Mouse (Mus musculus) lung, postnatal 0 days (tissue): ENCODE measurements around the gene Ccl3. TPM values are rescaled to one million over a fixed set of nuclear protein-coding genes. Genes with fewer than 3 reads are reported as not detected.

Source experiments
- ATAC-seq: fragments of 200-750 bp; cut with Nextera tagmentation; 2 replicates; pipeline ENCODE4 v1.8.0; 2017; ENCODE audit warnings: moderate library complexity
- DNase-seq: peaks from one replicate; pipeline ENCODE4 v3.0.0-alpha.2; 2016; ENCODE audit warnings: low spot score
- H3K27ac ChIP-seq: fragments of 300-500 bp; sonication (generic); 2 replicates; pipeline ENCODE4 v1.5.1; 2014; ENCODE audit warnings: antibody characterized with exemption, mild to moderate bottlenecking, low read length, mixed read lengths
- H3K27me3 ChIP-seq: fragments of 300-500 bp; sonication (generic); replicated peaks from 2 replicates; pipeline ENCODE4 v1.6.1; 2014; ENCODE audit warnings: low read length, mixed read lengths; ENCODE audit not compliant: insufficient read depth
- H3K36me3 ChIP-seq: fragments of 300-500 bp; sonication (generic); 2 replicates; pipeline ENCODE4 v1.6.1; 2014; ENCODE audit warnings: low read length, mixed read lengths; ENCODE audit not compliant: insufficient read depth
- H3K4me1 ChIP-seq: fragments of 300-500 bp; sonication (generic); 2 replicates; pipeline ENCODE4 v1.6.1; 2014; ENCODE audit warnings: antibody characterized with exemption, low read depth, low read length, mixed read lengths; ENCODE audit not compliant: insufficient read depth
- H3K4me2 ChIP-seq: fragments of 300-500 bp; sonication (generic); replicated peaks from 2 replicates; pipeline ENCODE4 v1.6.1; 2014; ENCODE audit warnings: low read depth, mild to moderate bottlenecking, low read length, moderate library complexity, mixed read lengths
- H3K4me3 ChIP-seq: fragments of 300-500 bp; sonication (generic); 2 replicates; pipeline ENCODE4 v1.5.1; 2014; ENCODE audit warnings: low read depth, low read length
- H3K9ac ChIP-seq: fragments of 300-500 bp; sonication (generic); replicated peaks from 2 replicates; pipeline ENCODE4 v1.6.1; 2014; ENCODE audit warnings: low read depth, mild to moderate bottlenecking
- H3K9me3 ChIP-seq: fragments of 300-500 bp; sonication (generic); 2 replicates; pipeline ENCODE4 v1.6.1; 2016; ENCODE audit warnings: low read length, mixed read lengths
- CTCF ChIP-seq: IDR thresholded peaks from 2 replicates; pipeline ENCODE4 v1.5.1; 2016; ENCODE audit warnings: antibody characterized with exemption, mild to moderate bottlenecking
- EP300 ChIP-seq: IDR thresholded peaks from 2 replicates; pipeline ENCODE4 v1.6.1; 2016; ENCODE audit warnings: antibody characterized with exemption, mild to moderate bottlenecking, control low read depth
- WGBS: fragments of 180-500 bp; shearing (Covaris S2); extraction: QIAGEN DNeasy Blood & Tissue Kit; methylation state at CpG from one replicate; pipeline ENCODE4 v1.1.7; 2014; 5-methylcytosine and 5-hydroxymethylcytosine counted together
- polyA plus RNA-seq: library from polyadenylated mRNA; unstranded; fragments of >200 nt; fragmentation: Nextera tagmentation; extraction: Ambion mirVana; gene quantifications from 2 replicates; pipeline ENCODE4 v1.2.1, GENCODE M21; 2015

Gene Ccl3
- polyA plus RNA-seq, 1 experiment from 2014 or later: 3.6 TPM

- Histone ChIP-seq H3K4me2 (no peak overlapping the region), H3K27me3 (no peaks in the 10 kb centered on the region), H3K4me3 (no peak overlapping the region), H3K9ac (no peak overlapping the region), H3K36me3 (no peaks in the 10 kb centered on the region), H3K4me1 (no peaks in the 10 kb centered on the region), H3K27ac (no peak overlapping the region), H3K9me3 (no peaks in the 10 kb centered on the region)
- TF ChIP-seq EP300 (no peak), CTCF (no peak)
- ATAC-seq: peak; percentile 76
- peak; percentile 59 for DNase-seq
- WGBS: 56% methylated on average over 3 of the region's 3 CpGs
These were observed 50.8 kb downstream of the Ccl3 start for GRCm38 (mm10) chr11:83598207-83598837.

Other genes with a start within 250 kb of the Ccl3 start
- gene Rasl10b, start 240.2 kb downstream of the Ccl3 start, polyA plus RNA-seq: 0.80 and 1.2 TPM in 2 replicates
- 1.8 and 2.2 TPM in 2 replicates for gene Gas2l2, start 219.9 kb downstream of the Ccl3 start, polyA plus RNA-seq
- 0.23 and 0.54 TPM in 2 replicates for gene 1700020L24Rik, start 211.7 kb downstream of the Ccl3 start, polyA plus RNA-seq
- gene Mmp28, start 186.3 kb downstream of the Ccl3 start, polyA plus RNA-seq: 4.2 and 5.1 TPM in 2 replicates
- gene Taf15, start 176.3 kb downstream of the Ccl3 start, polyA plus RNA-seq: 3.2 and 4.4 TPM in 2 replicates
- gene Heatr9, start 127.2 kb downstream of the Ccl3 start, polyA plus RNA-seq: not detected in 2 replicates
- gene Ccl5, start 118.8 kb downstream of the Ccl3 start, polyA plus RNA-seq: 3.3 and 5.9 TPM in 2 replicates
- 29.8 and 36.6 TPM in 2 replicates for gene Ccl9, start 70.7 kb downstream of the Ccl3 start, polyA plus RNA-seq
- gene Ccl6, start 56.3 kb downstream of the Ccl3 start, polyA plus RNA-seq: 413 and 421 TPM in 2 replicates
- gene Rpl9-ps1, start 3.7 kb downstream of the Ccl3 start, polyA plus RNA-seq: not detected in 2 replicates
- gene Ccl4, start 13.2 kb upstream of the Ccl3 start, polyA plus RNA-seq: 1.7 and 15.8 TPM in 2 replicates
- 27.1 and 33.5 TPM in 2 replicates for gene Wfdc17, start 54.6 kb upstream of the Ccl3 start, polyA plus RNA-seq
- gene Wfdc18, start 59.7 kb upstream of the Ccl3 start, polyA plus RNA-seq: 11.4 TPM in 1 of 2 replicates, not detected in the other
- 13.8 and 16.6 TPM in 2 replicates for gene Wfdc21, start 97.6 kb upstream of the Ccl3 start, polyA plus RNA-seq
- gene Heatr6, start 104.3 kb upstream of the Ccl3 start, polyA plus RNA-seq: 11.8 and 13.7 TPM in 2 replicates
- gene Hnf1b, start 200.7 kb upstream of the Ccl3 start, polyA plus RNA-seq: 9.0 and 11.4 TPM in 2 replicates